26 mouse cellular contexts compared by ENCODE assay signal in genomic region chr10:128976395-128976794, GRCm38 (mm10). TPM values are rescaled to one million over a fixed set of nuclear protein-coding genes. Genes with fewer than 3 reads are reported as not detected.
"Had no signal": no experiment of that assay in that cellular context is flagged by ENCODE, and none has a peak within 500 bp of the region (broad histone marks: within the 10 kb centered on the region; RNA-seq: fewer than 3 reads in every experiment).

No protein-coding gene starts in this region.

- H3K9me3 ChIP-seq: midbrain, embryonic 10.5 days; midbrain, embryonic 12.5 days; neural tube, embryonic 13.5 days; neural tube, embryonic 15.5 days had no signal

- H3K9ac ChIP-seq: lung, embryonic 14.5 days; midbrain, embryonic 12.5 days; neural tube, embryonic 13.5 days; neural tube, embryonic 15.5 days had no signal

- H3K27ac ChIP-seq: midbrain, embryonic 10.5 days; midbrain, embryonic 12.5 days; neural tube, embryonic 13.5 days; neural tube, embryonic 15.5 days had no signal

- H3K4me1 ChIP-seq: midbrain, embryonic 10.5 days; midbrain, embryonic 12.5 days; neural tube, embryonic 13.5 days; neural tube, embryonic 15.5 days had no signal

- ATAC-seq: midbrain, embryonic 16.5 days had no signal

- H3K27me3 ChIP-seq: midbrain, embryonic 12.5 days; neural tube, embryonic 13.5 days; neural tube, embryonic 15.5 days had no signal

- H3K4me3 ChIP-seq: midbrain, embryonic 10.5 days; midbrain, embryonic 12.5 days; myocyte; neural tube, embryonic 13.5 days; neural tube, embryonic 15.5 days had no signal

- H3K4me2 ChIP-seq: lung, embryonic 14.5 days; midbrain, embryonic 12.5 days; neural tube, embryonic 13.5 days; neural tube, embryonic 15.5 days had no signal

- DNase-seq: lung, embryonic 14.5 days; lung, postnatal 10 days; lung, postnatal 4 days; midbrain, embryonic 14.5 days; retina, postnatal 1 day; right cerebral cortex, adult 18-20 months; right cerebral cortex, postnatal 25 days; right cerebral cortex, postnatal 4 days; spleen, adult 18-20 months; thymus, adult 18-20 months; thymus, postnatal 14 days; thymus, postnatal 36 days had no signal

- H3K36me3 ChIP-seq: midbrain, embryonic 10.5 days; midbrain, embryonic 12.5 days; neural tube, embryonic 13.5 days; neural tube, embryonic 15.5 days had no signal

RNA-seq across cellular contexts. Expression of gene Olfr9, which starts 12.8 kb away (rescaled TPM):
- total RNA-seq: megakaryocyte, adult 5-6 weeks; megakaryocyte-erythroid progenitor cell, adult 5-6 weeks had no signal
- polyA plus RNA-seq: lung, embryonic 14.5 days; lung, embryonic 16.5 days; midbrain, embryonic 10.5 days; midbrain, embryonic 12.5 days; midbrain, embryonic 14.5 days; midbrain, embryonic 16.5 days; myocyte; neural tube, embryonic 11.5 days; neural tube, embryonic 13.5 days; neural tube, embryonic 15.5 days; small intestine, adult 2 months; stomach, embryonic 14.5 days; stomach, embryonic 16.5 days; thymus, postnatal 0 days had no signal

RNA-seq across cellular contexts. Expression of gene Mettl7b, which starts 15.6 kb away (rescaled TPM):
- total RNA-seq: megakaryocyte, adult 5-6 weeks; megakaryocyte-erythroid progenitor cell, adult 5-6 weeks had no signal
- polyA plus RNA-seq: lung, embryonic 14.5 days; midbrain, embryonic 10.5 days; midbrain, embryonic 12.5 days; midbrain, embryonic 14.5 days; midbrain, embryonic 16.5 days; neural tube, embryonic 11.5 days; neural tube, embryonic 15.5 days; stomach, embryonic 14.5 days had no signal

RNA-seq across cellular contexts. Expression of gene Olfr763, which starts 34.2 kb away (rescaled TPM):
- total RNA-seq: megakaryocyte, adult 5-6 weeks; megakaryocyte-erythroid progenitor cell, adult 5-6 weeks had no signal
- polyA plus RNA-seq: lung, embryonic 14.5 days; lung, embryonic 16.5 days; midbrain, embryonic 10.5 days; midbrain, embryonic 12.5 days; midbrain, embryonic 14.5 days; midbrain, embryonic 16.5 days; neural tube, embryonic 11.5 days; neural tube, embryonic 13.5 days; neural tube, embryonic 15.5 days; small intestine, adult 2 months; stomach, embryonic 14.5 days; stomach, embryonic 16.5 days; thymus, postnatal 0 days had no signal

RNA-seq across cellular contexts. Expression of gene Itga7, which starts 42.8 kb away (rescaled TPM):
- total RNA-seq: megakaryocyte, adult 5-6 weeks had no signal
